Mouse (Mus musculus) kidney, embryonic 14.5 days (tissue): ENCODE data around the gene Ccm2. TPM values are rescaled to one million over a fixed set of nuclear protein-coding genes. Genes with fewer than 3 reads are reported as not detected.

Experiments
- ATAC-seq: fragments of 200-750 bp; cut with Nextera tagmentation; 2 replicates; pipeline ENCODE4 v1.8.0; 2017; ENCODE audit warnings: moderate number of reproducible peaks, mild to moderate bottlenecking, moderate TSS enrichment, moderate library complexity; ENCODE audit not compliant: low FRiP score, low TSS enrichment
- H3K27ac ChIP-seq: fragments of 300-500 bp; sonication (generic); 2 replicates; pipeline ENCODE4 v1.5.1; 2014; ENCODE audit warnings: low read depth, mild to moderate bottlenecking, low read length, moderate library complexity, mixed read lengths
- H3K27me3 ChIP-seq: fragments of 300-500 bp; sonication (generic); 2 replicates; pipeline ENCODE4 v1.6.1; 2014; ENCODE audit warnings: mild to moderate bottlenecking, low read length; ENCODE audit not compliant: control insufficient read depth, insufficient read depth
- H3K36me3 ChIP-seq: fragments of 300-500 bp; sonication (generic); 2 replicates; pipeline ENCODE4 v1.6.1; 2014; ENCODE audit warnings: low read length, mixed read lengths; ENCODE audit not compliant: control insufficient read depth, insufficient read depth
- H3K4me1 ChIP-seq: fragments of 300-500 bp; sonication (generic); 2 replicates; pipeline ENCODE4 v1.6.1; 2014; ENCODE audit warnings: low read length, mixed read lengths; ENCODE audit not compliant: control insufficient read depth, insufficient read depth
- H3K4me2 ChIP-seq: fragments of 300-500 bp; sonication (generic); replicated peaks from 2 replicates; pipeline ENCODE4 v1.6.1; 2014; ENCODE audit warnings: low read depth, mild to moderate bottlenecking, low read length
- H3K4me3 ChIP-seq: fragments of 300-500 bp; sonication (generic); 2 replicates; pipeline ENCODE4 v1.5.1; 2014; ENCODE audit warnings: mild to moderate bottlenecking, low read length
- H3K9ac ChIP-seq: fragments of 300-500 bp; sonication (generic); 2 replicates; pipeline ENCODE4 v1.6.1; 2014; ENCODE audit warnings: low read depth, mild to moderate bottlenecking, low read length, moderate library complexity
- H3K9me3 ChIP-seq: fragments of 300-500 bp; sonication (generic); 2 replicates; pipeline ENCODE4 v1.6.1; 2016; ENCODE audit warnings: low read length; ENCODE audit not compliant: control insufficient read depth
- WGBS: fragments of 180-500 bp; shearing (Covaris S2); extraction: QIAGEN DNeasy Blood & Tissue Kit; methylation state at CpG from one replicate; pipeline ENCODE4 v1.1.7; 2014; 5-methylcytosine and 5-hydroxymethylcytosine counted together
- polyA plus RNA-seq: library from polyadenylated mRNA; unstranded; fragments of >200 nt; fragmentation: Nextera tagmentation; extraction: Ambion mirVana; gene quantifications from 2 replicates; pipeline ENCODE4 v1.2.1, GENCODE M21; 2014

Gene Ccm2
- polyA plus RNA-seq, 1 experiment from 2014 or later, result 94.4 TPM

- peak; percentile 92 for ATAC-seq
- Histone ChIP-seq H3K27me3 (no peaks in the 10 kb centered on the region), H3K9ac (peak within 1 kb of the TSS; percentile 71), H3K36me3 (peaks cover 39% of the 10 kb centered on the region), H3K4me3 (peak within 1 kb of the TSS; percentile 86), H3K9me3 (no peaks in the 10 kb centered on the region), H3K4me1 (peaks cover 19% of the 10 kb centered on the region), H3K27ac (peak within 1 kb of the TSS; percentile 89), H3K4me2 (peak within 1 kb of the TSS; percentile 71)
- under 1% methylated on average over 65 of the region's 66 CpGs for WGBS
Observed at GRCm38 (mm10) chr11:6625478-6626387, 79.0 kb downstream of the Ccm2 start, which contains the start of gene Tbrg4. TSS of gene Tbrg4 (minus strand) at chr11:6626067.

GRCm38 (mm10) chr11:6626388-6626772 lies 79.7 kb downstream of the Ccm2 start:
- Histone ChIP-seq H3K27me3 (no peaks in the 10 kb centered on the region), H3K36me3 (peaks cover 32% of the 10 kb centered on the region), H3K9me3 (no peaks in the 10 kb centered on the region), H3K27ac (peak overlapping the region; percentile 89), H3K4me3 (peak overlapping the region; percentile 86), H3K4me1 (peaks cover 19% of the 10 kb centered on the region), H3K4me2 (peak overlapping the region; percentile 71), H3K9ac (peak overlapping the region; percentile 71)
- 15% methylated on average over 16 of the region's 16 CpGs for WGBS
- ATAC-seq, result peak; percentile 13

GRCm38 (mm10) chr11:6627731-6628130 lies 81.0 kb downstream of the Ccm2 start:
- Histone ChIP-seq H3K4me3 (no peak overlapping the region), H3K4me1 (peaks cover 19% of the 10 kb centered on the region), H3K27ac (no peak overlapping the region), H3K27me3 (no peaks in the 10 kb centered on the region), H3K4me2 (no peak overlapping the region), H3K9me3 (no peaks in the 10 kb centered on the region), H3K9ac (no peak overlapping the region), H3K36me3 (peaks cover 19% of the 10 kb centered on the region)
- no peak for ATAC-seq
- 80% methylated on average over 4 of the region's 4 CpGs for WGBS

- 12% methylated on average over 4 of the region's 4 CpGs for WGBS
- H3K27ac ChIP-seq, result no peak overlapping the region
- H3K9me3 ChIP-seq, result no peaks in the 10 kb centered on the region
- peaks cover 11% of the 10 kb centered on the region for H3K36me3 ChIP-seq
- no peak overlapping the region for H3K4me2 ChIP-seq
- ATAC-seq, result no peak; the same call in 1 of the 2 replicates
- H3K4me3 ChIP-seq, result no peak overlapping the region
- H3K27me3 ChIP-seq, result no peaks in the 10 kb centered on the region
- no peak overlapping the region for H3K9ac ChIP-seq
- peaks cover 19% of the 10 kb centered on the region for H3K4me1 ChIP-seq
Observed at GRCm38 (mm10) chr11:6628568-6628967, 81.9 kb downstream of the Ccm2 start.

GRCm38 (mm10) chr11:6629655-6630054 lies 83.0 kb downstream of the Ccm2 start:
- no peak overlapping the region for H3K4me2 ChIP-seq
- H3K27me3 ChIP-seq, result no peaks in the 10 kb centered on the region
- H3K4me1 ChIP-seq, result peaks cover 9% of the 10 kb centered on the region
- no peak overlapping the region for H3K9ac ChIP-seq
- no peak overlapping the region for H3K4me3 ChIP-seq
- no peaks in the 10 kb centered on the region for H3K36me3 ChIP-seq
- no peak for ATAC-seq
- H3K9me3 ChIP-seq, result no peaks in the 10 kb centered on the region
- no peak overlapping the region for H3K27ac ChIP-seq

- no peaks in the 10 kb centered on the region for H3K9me3 ChIP-seq
- no peaks in the 10 kb centered on the region for H3K36me3 ChIP-seq
- H3K27me3 ChIP-seq, result no peaks in the 10 kb centered on the region
- no peak overlapping the region for H3K27ac ChIP-seq
- no peak; the same call in 1 of the 2 replicates for ATAC-seq
- no peaks in the 10 kb centered on the region for H3K4me1 ChIP-seq
- no peak overlapping the region for H3K4me2 ChIP-seq
- WGBS, result 78% methylated on average over 8 of the region's 8 CpGs
- no peak overlapping the region for H3K4me3 ChIP-seq
- H3K9ac ChIP-seq, result no peak overlapping the region
Observed at GRCm38 (mm10) chr11:6636150-6636549, 89.5 kb downstream of the Ccm2 start.

- WGBS, result 93% methylated on average over 4 of the region's 4 CpGs
- Histone ChIP-seq H3K4me3 (no peak within 1 kb of the TSS), H3K9me3 (no peaks in the 10 kb centered on the region), H3K27me3 (no peaks in the 10 kb centered on the region), H3K27ac (no peak within 1 kb of the TSS), H3K9ac (no peak within 1 kb of the TSS), H3K4me1 (no peaks in the 10 kb centered on the region), H3K36me3 (no peaks in the 10 kb centered on the region), H3K4me2 (no peak within 1 kb of the TSS)
- no peak for ATAC-seq
Observed at GRCm38 (mm10) chr11:6638537-6638936, 91.8 kb downstream of the Ccm2 start, which contains the start of gene Wap. TSS of gene Wap (minus strand) at chr11:6638637.

GRCm38 (mm10) chr11:6639072-6639471 lies 92.4 kb downstream of the Ccm2 start:
- Histone ChIP-seq H3K36me3 (no peaks in the 10 kb centered on the region), H3K27ac (no peak overlapping the region), H3K4me1 (no peaks in the 10 kb centered on the region), H3K9ac (no peak overlapping the region), H3K4me2 (no peak overlapping the region), H3K27me3 (no peaks in the 10 kb centered on the region), H3K9me3 (no peaks in the 10 kb centered on the region), H3K4me3 (no peak overlapping the region)
- no peak for ATAC-seq
- 76% methylated on average over 6 of the region's 6 CpGs for WGBS

GRCm38 (mm10) chr11:6644566-6644965 lies 97.9 kb downstream of the Ccm2 start:
- WGBS, result 74% methylated on average over 6 of the region's 6 CpGs

More at GRCm38 (mm10) chr11:6644566-6644965, 97.9 kb downstream of the Ccm2 start:
- H3K4me1 ChIP-seq, result no peaks in the 10 kb centered on the region
- H3K36me3 ChIP-seq, result no peaks in the 10 kb centered on the region
- no peak overlapping the region for H3K4me2 ChIP-seq
- ATAC-seq, result no peak
- no peaks in the 10 kb centered on the region for H3K27me3 ChIP-seq
- H3K4me3 ChIP-seq, result no peak overlapping the region
- H3K9me3 ChIP-seq, result no peaks in the 10 kb centered on the region
- H3K27ac ChIP-seq, result no peak overlapping the region
- no peak overlapping the region for H3K9ac ChIP-seq
